Mouse (Mus musculus) MEL (cell line): ENCODE measurements around the gene Tomm20. TPM values are rescaled to one million over a fixed set of nuclear protein-coding genes. Genes with fewer than 3 reads are reported as not detected.

ENCODE experiments used
- DNase-seq: peaks from one replicate; pipeline ENCODE4 v3.0.0; 2011; ENCODE audit warnings: low read depth, low spot score
- H3K27ac ChIP-seq: 2 replicates; pipeline ENCODE4 v1.5.1; 2012; ENCODE audit warnings: low read depth, mild to moderate bottlenecking, control low read depth, low read length, moderate library complexity; ENCODE audit not compliant: control insufficient read depth
- H3K27me3 ChIP-seq, 2 experiments: fragments of 150-350 bp in 1 of 2; sonication (generic) in 1 of 2; 2 replicates each; pipeline ENCODE4 v1.6.1; 2012; ENCODE audit warnings: low read length in 2 of 2, mild to moderate bottlenecking in 2 of 2, improper control_type of control experiment in 1 of 2, moderate library complexity in 1 of 2; ENCODE audit not compliant: insufficient read depth in 2 of 2, control insufficient read depth in 1 of 2
- H3K36me3 ChIP-seq, 2 experiments: 2 replicates each; pipeline ENCODE4 v1.6.1; 2012 to 2014; ENCODE audit warnings: low read length in 2 of 2, improper control_type of control experiment in 1 of 2, inconsistent platforms in 1 of 2, mild to moderate bottlenecking in 1 of 2; ENCODE audit not compliant: insufficient read depth in 2 of 2, control insufficient read depth in 1 of 2
- H3K4me1 ChIP-seq, 2 experiments: fragments of 150-350 bp in 1 of 2; sonication (generic) in 1 of 2; 2 replicates each; pipeline ENCODE4 v1.6.1; 2012; ENCODE audit warnings: low read length in 2 of 2, improper control_type of control experiment in 1 of 2, mild to moderate bottlenecking in 1 of 2; ENCODE audit not compliant: insufficient read depth in 2 of 2, control insufficient read depth in 1 of 2
- H3K4me3 ChIP-seq, 2 experiments: fragments of 150-350 bp in 1 of 2; sonication (generic) in 1 of 2; 2 replicates each; pipeline ENCODE4 v1.5.1; 2012; ENCODE audit warnings: low read depth in 2 of 2, low read length in 2 of 2, mild to moderate bottlenecking in 2 of 2, moderate library complexity in 2 of 2, control low read depth in 1 of 2, improper control_type of control experiment in 1 of 2; ENCODE audit not compliant: control insufficient read depth in 1 of 2, insufficient read depth in 1 of 2
- H3K79me2 ChIP-seq: 2 replicates; pipeline ENCODE4 v1.6.1; 2012; ENCODE audit warnings: mild to moderate bottlenecking, low read length, moderate library complexity; ENCODE audit not compliant: control insufficient read depth, poor library complexity, insufficient read depth
- H3K9ac ChIP-seq: 2 replicates; pipeline ENCODE4 v1.6.1; 2012; ENCODE audit warnings: low read depth, mild to moderate bottlenecking, control low read depth, low read length, moderate library complexity; ENCODE audit not compliant: control insufficient read depth, poor library complexity, severe bottlenecking
- H3K9me3 ChIP-seq: fragments of 150-350 bp; sonication (generic); replicated peaks from 2 replicates; pipeline ENCODE4 v1.6.1; 2012; ENCODE audit warnings: mild to moderate bottlenecking, low read length, improper control_type of control experiment, moderate library complexity; ENCODE audit not compliant: insufficient read depth
- BHLHE40 ChIP-seq: IDR thresholded peaks from 2 replicates; pipeline ENCODE4 v1.6.1; 2012; ENCODE audit warnings: low read depth, mild to moderate bottlenecking, inconsistent platforms, low read length, improper control_type of control experiment, borderline replicate concordance
- CHD2 ChIP-seq: IDR thresholded peaks from 2 replicates; pipeline ENCODE4 v1.6.1; 2011; ENCODE audit warnings: low read length, improper control_type of control experiment
- CTCF ChIP-seq, 3 experiments: IDR thresholded peaks in 2 of 3; conservative IDR thresholded peaks in 1 of 3; 2 replicates each; pipeline ENCODE4 v1.5.1; 2011 to 2012; ENCODE audit warnings: low read length in 3 of 3, low read depth in 2 of 3, mild to moderate bottlenecking in 2 of 3, improper control_type of control experiment in 1 of 3, inconsistent platforms in 1 of 3, mixed read lengths in 1 of 3, moderate library complexity in 1 of 3; ENCODE audit not compliant: control insufficient read depth in 1 of 3, insufficient read depth in 1 of 3, poor library complexity in 1 of 3, severe bottlenecking in 1 of 3
- E2F4 ChIP-seq: IDR thresholded peaks from 2 replicates; pipeline ENCODE4 v1.6.1; 2011; ENCODE audit warnings: low read depth, low read length, improper control_type of control experiment, borderline replicate concordance
- EP300 ChIP-seq, 2 experiments: IDR thresholded peaks; 2 replicates each; pipeline ENCODE4 v1.6.1; 2011; ENCODE audit warnings: improper control_type of control experiment in 2 of 2, low read length in 2 of 2, low read depth in 1 of 2, mild to moderate bottlenecking in 1 of 2
- ETS1 ChIP-seq: IDR thresholded peaks from 2 replicates; pipeline ENCODE4 v1.6.1; 2012; ENCODE audit warnings: low read depth, mild to moderate bottlenecking, inconsistent platforms, low read length, improper control_type of control experiment, moderate library complexity
- GABPA ChIP-seq: IDR thresholded peaks from 2 replicates; pipeline ENCODE4 v1.6.1; 2012; ENCODE audit warnings: low read depth, mild to moderate bottlenecking, inconsistent platforms, low read length, improper control_type of control experiment, moderate library complexity
- HCFC1 ChIP-seq: IDR thresholded peaks from 2 replicates; pipeline ENCODE4 v1.6.1; 2012; ENCODE audit warnings: low read depth, mild to moderate bottlenecking, inconsistent platforms, low read length, improper control_type of control experiment, moderate library complexity
- JUND ChIP-seq: IDR thresholded peaks from 2 replicates; pipeline ENCODE4 v1.6.1; 2011; ENCODE audit warnings: low read depth, mild to moderate bottlenecking, improper control_type of control experiment, low read length
- MAX ChIP-seq: IDR thresholded peaks from 2 replicates; pipeline ENCODE4 v1.6.1; 2011; ENCODE audit warnings: low read length, improper control_type of control experiment
- MAZ ChIP-seq: IDR thresholded peaks from 2 replicates; pipeline ENCODE4 v1.6.1; 2012; ENCODE audit warnings: low read depth, mild to moderate bottlenecking, inconsistent platforms, low read length, improper control_type of control experiment
- MXI1 ChIP-seq: IDR thresholded peaks from 2 replicates; pipeline ENCODE4 v1.6.1; 2011; ENCODE audit warnings: mild to moderate bottlenecking, low read depth, low read length, improper control_type of control experiment
- MYC ChIP-seq: IDR thresholded peaks from 2 replicates; pipeline ENCODE4 v1.6.1; 2011; ENCODE audit warnings: low read depth, mild to moderate bottlenecking, low read length, improper control_type of control experiment, moderate library complexity
- NELFE ChIP-seq: IDR thresholded peaks from 2 replicates; pipeline ENCODE4 v1.6.1; 2011; ENCODE audit warnings: low read depth, low read length, improper control_type of control experiment
- POLR2A ChIP-seq, 2 experiments: IDR thresholded peaks; 2 replicates each; pipeline ENCODE4 v1.6.1; 2011 to 2012; ENCODE audit warnings: low read length in 2 of 2, mild to moderate bottlenecking in 2 of 2, control low read depth in 1 of 2, improper control_type of control experiment in 1 of 2, low read depth in 1 of 2, moderate library complexity in 1 of 2; ENCODE audit not compliant: control insufficient read depth in 1 of 2, insufficient read depth in 1 of 2, poor library complexity in 1 of 2
- POLR2AphosphoS5 ChIP-seq: IDR thresholded peaks from 2 replicates; pipeline ENCODE4 v1.6.1; 2012; ENCODE audit warnings: low read depth, borderline replicate concordance, mild to moderate bottlenecking, inconsistent platforms, low read length, moderate library complexity, mixed read lengths
- RAD21 ChIP-seq: IDR thresholded peaks from 2 replicates; pipeline ENCODE4 v1.6.1; 2011; ENCODE audit warnings: mild to moderate bottlenecking, low read depth, low read length, improper control_type of control experiment
- SIN3A ChIP-seq: IDR thresholded peaks from 2 replicates; pipeline ENCODE4 v1.6.1; 2012; ENCODE audit warnings: low read length, improper control_type of control experiment, inconsistent platforms
- SMC3 ChIP-seq: IDR thresholded peaks from 2 replicates; pipeline ENCODE4 v1.6.1; 2011; ENCODE audit warnings: low read depth, low read length, improper control_type of control experiment
- TAL1 ChIP-seq: IDR thresholded peaks from 2 replicates; pipeline ENCODE4 v1.6.1; 2012; ENCODE audit warnings: mild to moderate bottlenecking, inconsistent platforms, low read length, moderate library complexity, mixed read lengths
- TCF12 ChIP-seq: IDR thresholded peaks from 2 replicates; pipeline ENCODE4 v1.6.1; 2014; ENCODE audit warnings: low read depth, mild to moderate bottlenecking, inconsistent platforms, low read length, improper control_type of control experiment, moderate library complexity
- UBTF ChIP-seq: IDR thresholded peaks from 2 replicates; pipeline ENCODE4 v1.6.1; 2012; ENCODE audit warnings: low read depth, mild to moderate bottlenecking, inconsistent platforms, low read length, improper control_type of control experiment, moderate library complexity, borderline replicate concordance; ENCODE audit not compliant: insufficient read depth
- USF2 ChIP-seq, 2 experiments: IDR thresholded peaks; 2 replicates each; pipeline ENCODE4 v1.6.1; 2011 to 2012; ENCODE audit warnings: improper control_type of control experiment in 2 of 2, low read length in 2 of 2, borderline replicate concordance in 1 of 2, inconsistent platforms in 1 of 2, low read depth in 1 of 2, mild to moderate bottlenecking in 1 of 2; ENCODE audit not compliant: insufficient read depth in 1 of 2
- ZC3H11A ChIP-seq: IDR thresholded peaks from 2 replicates; pipeline ENCODE4 v1.6.1; 2012; ENCODE audit warnings: low read depth, mild to moderate bottlenecking, inconsistent platforms, low read length, improper control_type of control experiment
- ZMIZ1 ChIP-seq: IDR thresholded peaks from 2 replicates; pipeline ENCODE4 v1.6.1; 2012; ENCODE audit warnings: low read depth, mild to moderate bottlenecking, inconsistent platforms, low read length, improper control_type of control experiment, moderate library complexity
- polyA plus RNA-seq, 2 experiments: library from polyadenylated mRNA; stranded (reverse) in 1 of 2; unstranded in 1 of 2; fragments of >175 nt in 1 of 2; fragments of >200 nt in 1 of 2; gene quantifications; 2 replicates each; pipeline versions ENCODE4 v1.2.1 to v1.2.4; 2012; ENCODE audit warnings: low replicate concordance in 2 of 2, low read depth in 1 of 2; ENCODE audit not compliant: insufficient read length in 2 of 2, insufficient read depth in 1 of 2, missing spikeins in 1 of 2
- total RNA-seq: library from RNA; depleted of rRNA; stranded (reverse); fragments of 300-350 nt; gene quantifications from 2 replicates; pipeline ENCODE4 v1.2.3, GENCODE M21; 2012

Tomm20 gene
- total and polyA plus RNA-seq, 3 experiments, result 676 to 886 TPM; not detected in 1

DNA sequence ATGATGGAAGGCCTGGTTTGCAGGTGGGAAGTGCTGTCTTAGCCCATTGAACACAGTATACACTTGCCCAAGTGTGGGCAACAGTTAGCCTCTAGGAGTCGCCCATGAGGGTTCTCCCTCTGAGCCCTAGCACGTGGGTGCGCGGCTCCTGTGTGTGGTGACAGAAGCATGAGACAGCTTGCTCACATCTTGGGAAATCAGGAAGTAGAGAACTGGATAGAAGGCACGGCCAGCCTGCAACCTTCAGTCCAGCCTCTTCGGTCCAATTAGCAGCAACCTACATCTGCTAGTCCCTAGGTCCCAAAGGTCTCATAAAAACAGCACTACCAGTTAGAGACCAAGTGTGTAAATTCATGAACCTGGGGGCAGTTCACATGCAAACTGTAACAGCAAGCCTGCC lies 36.8 kb downstream of the Tomm20 start:
- DNase-seq, result peak; percentile 58
- Histone ChIP-seq H3K4me3 (no peak overlapping the region), H3K4me1 (no peaks in the 10 kb centered on the region), H3K36me3 (no peaks in the 10 kb centered on the region), H3K9ac (no peak overlapping the region), H3K27ac (no peak overlapping the region), H3K79me2 (no peaks in the 10 kb centered on the region), H3K27me3 (no peaks in the 10 kb centered on the region), H3K9me3 (no peaks in the 10 kb centered on the region)
- no peak for TF ChIP-seq TAL1
- TF ChIP-seq TCF12, result no peak
- TF ChIP-seq JUND, result no peak
- TF ChIP-seq SMC3, result peak; percentile 36; the same call in 1 of the 2 replicates
- TF ChIP-seq GABPA, result no peak
- no peak for TF ChIP-seq ZC3H11A
- TF ChIP-seq MXI1, result peak; percentile 64
- peak; percentile 66; the same call in 1 of the 2 replicates for TF ChIP-seq MAX
- TF ChIP-seq NELFE, result no peak
- TF ChIP-seq BHLHE40, result no peak
- peak in 2 of 3 experiments; percentile 28 to 47; a peak in 4 of 6 replicates for TF ChIP-seq CTCF (IDR thresholded peaks at IDR 0.05 in 2 of 3, conservative IDR thresholded peaks at IDR 0.05 in 1 of 3; ENCODE audit: control insufficient read depth in 1 of 3, insufficient read depth in 1 of 3, low read depth in 2 of 3, low read length in 3 of 3, poor library complexity in 1 of 3, severe bottlenecking in 1 of 3)
- no peak for TF ChIP-seq UBTF
- TF ChIP-seq ETS1, result no peak
- TF ChIP-seq RAD21, result no peak
- no peak for TF ChIP-seq MAZ
- TF ChIP-seq HCFC1, result no peak
- no peak for TF ChIP-seq CHD2
- TF ChIP-seq MYC, result peak; percentile 80
- TF ChIP-seq EP300 (IDR thresholded peaks at IDR 0.05; ENCODE audit: low read depth in 1 of 2, low read length in 2 of 2), result no peak
- TF ChIP-seq POLR2AphosphoS5, result no peak
- TF ChIP-seq SIN3A, result no peak
- no peak for TF ChIP-seq POLR2A (IDR thresholded peaks at IDR 0.05; ENCODE audit: control insufficient read depth in 1 of 2, insufficient read depth in 1 of 2, low read depth in 1 of 2, low read length in 2 of 2, poor library complexity in 1 of 2)
- no peak for TF ChIP-seq E2F4
- TF ChIP-seq USF2 (IDR thresholded peaks at IDR 0.05; ENCODE audit: borderline replicate concordance in 1 of 2, insufficient read depth in 1 of 2, low read depth in 1 of 2, low read length in 2 of 2), result no peak
- TF ChIP-seq ZMIZ1, result no peak
